Mouse (Mus musculus) ES-Bruce4 (cell line): ENCODE measurements around the gene Nsun5. TPM values are rescaled to one million over a fixed set of nuclear protein-coding genes. Genes with fewer than 3 reads are reported as not detected.

Experiments used
- H3K27ac ChIP-seq: 2 replicates; pipeline ENCODE4 v1.5.1; 2012; ENCODE audit warnings: low read length, inconsistent platforms; ENCODE audit not compliant: insufficient read depth
- H3K27me3 ChIP-seq: 2 replicates; pipeline ENCODE4 v1.6.1; 2012; ENCODE audit warnings: mild to moderate bottlenecking, low read length, inconsistent platforms; ENCODE audit not compliant: control insufficient read depth, poor library complexity, insufficient read depth, severe bottlenecking
- H3K36me3 ChIP-seq: 2 replicates; pipeline ENCODE4 v1.6.1; 2012; ENCODE audit warnings: inconsistent platforms, mild to moderate bottlenecking, low read length, moderate library complexity; ENCODE audit not compliant: control insufficient read depth, poor library complexity, insufficient read depth, severe bottlenecking
- H3K4me1 ChIP-seq: one replicate; pipeline ENCODE4 v1.8.1; 2011; ENCODE audit warnings: low read length; ENCODE audit not compliant: control insufficient read depth, insufficient read depth
- H3K4me3 ChIP-seq: 2 replicates; pipeline ENCODE4 v1.5.1; 2011; ENCODE audit warnings: low read depth, mild to moderate bottlenecking, low read length
- H3K9ac ChIP-seq: 2 replicates; pipeline ENCODE4 v1.6.1; 2012; ENCODE audit warnings: low read depth, mild to moderate bottlenecking, inconsistent platforms; ENCODE audit not compliant: poor library complexity, severe bottlenecking
- H3K9me3 ChIP-seq: replicated peaks from 2 replicates; pipeline ENCODE4 v1.6.1; 2012; ENCODE audit warnings: mild to moderate bottlenecking, low read length, inconsistent platforms; ENCODE audit not compliant: control insufficient read depth, poor library complexity, insufficient read depth, severe bottlenecking
- CTCF ChIP-seq: IDR thresholded peaks from one replicate; pipeline ENCODE4 v1.8.1; 2011; ENCODE audit warnings: low read depth, low read length
- EP300 ChIP-seq: IDR thresholded peaks from 2 replicates; pipeline ENCODE4 v1.6.1; 2011; ENCODE audit warnings: low read depth, low read length; ENCODE audit not compliant: insufficient read depth
- POLR2A ChIP-seq: IDR thresholded peaks from one replicate; pipeline ENCODE4 v1.8.1; 2011; ENCODE audit warnings: low read length; ENCODE audit not compliant: insufficient read depth
- polyA plus RNA-seq: library from polyadenylated mRNA; stranded (reverse); fragments of >200 nt; gene quantifications from 2 replicates; pipeline ENCODE4 v1.2.4, GENCODE M21; 2011; ENCODE audit warnings: low read depth; ENCODE audit not compliant: missing spikeins, insufficient read depth, insufficient read length

Nsun5 gene
- polyA plus RNA-seq, 1 experiment = 18.8 TPM

GRCm38 (mm10) chr5:135352995-135353394, 16.8 kb upstream of the Nsun5 start, which contains the start of gene Trim50:
Trim50 (plus strand) TSS chr5:135353295.
- Histone ChIP-seq H3K27me3 (no peaks in the 10 kb centered on the region), H3K27ac (no peak within 1 kb of the TSS), H3K4me1 (no peaks in the 10 kb centered on the region), H3K9me3 (0 out of 2 replicates have a peak, but pooled peaks cover 5% of the 10 kb centered on the region), H3K4me3 (peak within 1 kb of the TSS; percentile 46), H3K36me3 (no peaks in the 10 kb centered on the region), H3K9ac (no peak within 1 kb of the TSS; the same call in 1 of the 2 replicates)
- TF ChIP-seq EP300 (no peak), CTCF (no peak), POLR2A (no peak)

- Histone ChIP-seq H3K9ac (no peak overlapping the region; the same call in 1 of the 2 replicates), H3K4me3 (peak overlapping the region; percentile 46), H3K27ac (no peak overlapping the region), H3K36me3 (no peaks in the 10 kb centered on the region), H3K4me1 (no peaks in the 10 kb centered on the region), H3K9me3 (0 out of 2 replicates have a peak, but pooled peaks cover 5% of the 10 kb centered on the region), H3K27me3 (no peaks in the 10 kb centered on the region)
- no peak for TF ChIP-seq POLR2A
- peak; percentile 91 for TF ChIP-seq CTCF
Measured at GRCm38 (mm10) chr5:135353564-135353963, 16.2 kb upstream of the Nsun5 start.

DNA sequence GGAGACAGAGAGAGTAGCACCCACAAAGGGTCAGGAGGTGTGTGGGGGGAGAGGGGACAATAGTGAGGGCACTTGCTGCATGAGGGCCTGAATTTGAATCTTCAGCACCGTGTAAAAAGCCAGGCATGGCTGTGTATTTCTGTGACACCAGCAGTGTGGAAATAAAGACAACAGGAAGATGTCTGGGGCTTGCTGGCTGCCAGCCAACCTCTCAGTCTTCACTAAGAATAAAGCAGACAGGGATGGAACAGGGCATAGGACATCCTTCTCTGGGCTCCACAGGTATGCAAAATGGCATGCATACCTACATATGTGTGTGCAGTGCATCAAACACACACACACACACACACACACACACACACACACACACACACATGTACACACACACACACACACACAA, 13.7 kb upstream of the Nsun5 start:
- Histone ChIP-seq H3K36me3 (no peaks in the 10 kb centered on the region), H3K27ac (no peak overlapping the region), H3K9ac (no peak overlapping the region), H3K9me3 (0 out of 2 replicates have a peak, but pooled peaks cover under 1% of the 10 kb centered on the region), H3K27me3 (no peaks in the 10 kb centered on the region), H3K4me3 (no peak overlapping the region), H3K4me1 (no peaks in the 10 kb centered on the region)
- TF ChIP-seq EP300 = no peak
- no peak for TF ChIP-seq POLR2A
- TF ChIP-seq CTCF = no peak

- Histone ChIP-seq H3K36me3 (no peaks in the 10 kb centered on the region), H3K4me1 (no peaks in the 10 kb centered on the region), H3K9ac (no peak overlapping the region), H3K9me3 (no peaks in the 10 kb centered on the region), H3K27me3 (no peaks in the 10 kb centered on the region), H3K27ac (no peak overlapping the region), H3K4me3 (no peak overlapping the region)
- no peak for TF ChIP-seq POLR2A
- TF ChIP-seq CTCF = no peak
- TF ChIP-seq EP300 = no peak
Measured at GRCm38 (mm10) chr5:135357556-135357955, 12.2 kb upstream of the Nsun5 start.

- H3K4me3 ChIP-seq = no peak overlapping the region
- no peak for TF ChIP-seq EP300
- no peak for TF ChIP-seq CTCF
- TF ChIP-seq POLR2A = no peak
- H3K4me1 ChIP-seq = no peaks in the 10 kb centered on the region
- H3K9me3 ChIP-seq = no peaks in the 10 kb centered on the region
- no peaks in the 10 kb centered on the region for H3K27me3 ChIP-seq
- no peak overlapping the region for H3K27ac ChIP-seq
- no peak overlapping the region for H3K9ac ChIP-seq
- no peaks in the 10 kb centered on the region for H3K36me3 ChIP-seq
Measured at GRCm38 (mm10) chr5:135359772-135360171, 10.0 kb upstream of the Nsun5 start.

DNA sequence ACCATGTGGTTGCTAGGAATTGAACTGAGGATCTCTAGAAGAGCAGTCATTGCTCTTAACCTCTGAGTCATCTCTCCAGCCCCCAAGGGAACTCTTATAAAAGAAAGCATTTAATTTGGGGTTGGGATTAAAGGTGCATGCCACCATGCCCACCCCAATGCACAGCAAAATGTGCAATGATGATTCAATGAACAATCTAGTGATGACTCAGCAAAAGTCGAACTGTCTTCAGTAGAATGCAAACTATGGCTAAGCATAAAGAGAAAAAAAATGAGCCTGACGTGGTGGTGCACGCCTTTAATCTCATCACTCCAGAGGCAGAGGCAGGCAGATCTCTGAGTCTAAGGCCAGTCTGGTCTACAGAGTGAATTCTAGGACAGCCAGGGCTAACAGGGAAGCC, 7.2 kb upstream of the Nsun5 start:
- Histone ChIP-seq H3K4me1 (no peaks in the 10 kb centered on the region), H3K9me3 (no peaks in the 10 kb centered on the region), H3K27ac (no peak overlapping the region), H3K9ac (no peak overlapping the region), H3K27me3 (no peaks in the 10 kb centered on the region), H3K36me3 (no peaks in the 10 kb centered on the region), H3K4me3 (no peak overlapping the region)
- TF ChIP-seq POLR2A = no peak
- TF ChIP-seq EP300 = no peak
- TF ChIP-seq CTCF = no peak
